Mouse (Mus musculus) stomach, postnatal 0 days (tissue): ENCODE data around the gene Spata48.

Experiments used
- CTCF ChIP-seq: IDR thresholded peaks from 2 replicates; pipeline ENCODE4 v1.5.1; 2016; ENCODE audit warnings: antibody characterized with exemption, low read depth, mild to moderate bottlenecking, moderate library complexity
- EP300 ChIP-seq: optimal IDR thresholded peaks from 2 replicates; pipeline ENCODE3; 2016; ENCODE audit warnings: antibody characterized with exemption

DNA sequence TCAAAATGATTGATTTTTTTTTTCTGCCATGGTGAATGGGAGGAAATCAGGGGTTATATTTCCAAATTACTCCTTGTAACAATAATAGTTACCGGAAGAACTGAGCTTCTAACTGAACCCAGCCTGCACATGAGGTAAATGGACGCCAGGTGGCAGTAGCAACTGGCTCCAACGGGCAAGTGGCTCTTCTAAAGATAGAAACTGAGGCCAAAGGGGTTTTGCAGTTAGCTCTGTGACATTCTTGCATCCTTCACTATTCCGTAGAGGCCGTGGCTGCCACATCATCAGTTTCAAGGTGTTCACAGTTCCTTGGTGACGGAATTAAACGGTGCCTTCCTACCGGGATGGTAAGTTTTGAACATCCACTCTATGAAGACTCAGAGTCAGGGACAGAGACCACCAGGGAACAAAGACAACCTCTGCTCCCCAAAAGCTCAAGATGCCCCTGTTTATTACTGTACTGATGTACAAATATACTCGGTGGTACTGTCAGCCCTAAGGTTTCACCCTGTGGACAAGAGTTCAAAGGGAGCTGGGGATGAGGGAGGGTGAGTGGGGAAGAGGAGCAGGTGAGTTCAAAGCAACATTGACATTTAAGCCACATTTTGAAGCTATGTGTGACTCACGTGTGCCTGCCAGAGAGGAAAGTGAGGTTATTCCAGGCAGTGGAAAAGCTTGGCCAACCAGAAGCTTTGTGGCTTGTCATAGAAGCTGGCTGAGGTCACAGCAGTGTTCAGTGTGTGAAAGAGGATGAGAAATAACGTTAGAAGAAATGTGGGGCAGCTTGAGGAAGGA, 95.5 kb downstream of the Spata48 start:
- TF ChIP-seq CTCF (peak; percentile 80), EP300 (no peak)
